Mouse (Mus musculus): ENCODE results near the gene Asb15. TPM values are rescaled to one million over a fixed set of nuclear protein-coding genes. Genes with fewer than 3 reads are reported as not detected.

Gene Asb15
- polyA plus RNA-seq, 1 experiment from 2014 or later, result not detected

DNA sequence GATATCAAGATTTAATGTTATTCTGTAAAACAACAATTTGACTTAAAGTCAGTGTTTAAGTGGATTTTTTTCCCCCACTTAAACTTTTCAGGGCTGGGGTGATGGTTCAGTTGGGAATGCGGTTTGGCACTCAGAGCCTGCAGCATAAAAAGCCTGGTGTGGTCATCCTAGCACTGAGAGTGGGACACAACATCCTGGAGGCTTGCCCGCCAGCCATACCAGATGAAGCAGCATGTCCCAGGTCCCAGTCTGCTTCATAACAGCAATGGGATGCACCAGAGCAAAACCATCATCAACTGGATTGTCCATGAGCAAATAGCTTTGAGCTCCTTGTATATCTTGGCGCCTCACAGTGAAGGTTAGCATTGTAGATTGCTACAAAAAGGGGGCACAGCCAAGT, 80.7 kb downstream of the Asb15 start:
- 97% methylated on average over 3 of the region's 3 CpGs for WGBS
- Histone ChIP-seq H3K9ac (ENCODE audit: low read depth, low read length) (no peak overlapping the region), H3K9me3 (replicated peaks; ENCODE audit: control insufficient read depth, low read length, poor library complexity, severe bottlenecking) (no peaks in the 10 kb centered on the region), H3K36me3 (ENCODE audit: control insufficient read depth, insufficient read depth, low read length) (no peaks in the 10 kb centered on the region), H3K4me2 (ENCODE audit: low read length) (no peak overlapping the region), H3K27ac (ENCODE audit: low read length) (no peak overlapping the region), H3K4me1 (ENCODE audit: control insufficient read depth, insufficient read depth, low read length) (no peaks in the 10 kb centered on the region), H3K4me3 (ENCODE audit: low read depth, low read length) (no peak overlapping the region), H3K27me3 (ENCODE audit: control insufficient read depth, insufficient read depth, low read depth, low read length) (no peaks in the 10 kb centered on the region)
- ATAC-seq, result no peak

DNA sequence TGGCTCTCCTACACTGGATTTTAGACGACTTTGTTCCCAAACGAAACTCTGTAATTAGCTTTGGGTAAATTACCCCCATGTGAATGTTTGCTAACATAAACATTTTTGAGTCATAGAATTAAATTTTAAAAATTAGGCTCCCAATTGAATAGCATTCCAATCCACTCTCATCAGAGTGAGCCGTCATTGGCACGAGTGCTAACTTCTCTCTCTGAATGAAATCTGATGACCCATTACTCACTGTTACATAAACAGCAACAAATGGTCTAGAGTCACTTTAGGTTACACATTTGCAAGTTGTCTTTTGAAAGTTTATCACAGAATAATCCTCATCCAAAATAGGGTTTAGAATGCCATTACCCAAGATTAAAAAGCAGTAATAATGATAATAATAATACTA, 81.6 kb downstream of the Asb15 start:
- ATAC-seq, result no peak
- peaks cover 2% of the 10 kb centered on the region; the same call in 1 of the 2 replicates for H3K36me3 ChIP-seq (ENCODE audit: control insufficient read depth, insufficient read depth, low read length)
- H3K27me3 ChIP-seq (ENCODE audit: control insufficient read depth, insufficient read depth, low read depth, low read length), result no peaks in the 10 kb centered on the region
- no peak overlapping the region for H3K4me2 ChIP-seq (ENCODE audit: low read length)
- 87% methylated on average over 4 of the region's 4 CpGs for WGBS
- H3K9ac ChIP-seq (ENCODE audit: low read depth, low read length), result no peak overlapping the region
- H3K9me3 ChIP-seq (replicated peaks; ENCODE audit: control insufficient read depth, low read length, poor library complexity, severe bottlenecking), result no peaks in the 10 kb centered on the region
- no peaks in the 10 kb centered on the region for H3K4me1 ChIP-seq (ENCODE audit: control insufficient read depth, insufficient read depth, low read length)
- no peak overlapping the region for H3K4me3 ChIP-seq (ENCODE audit: low read depth, low read length)
- H3K27ac ChIP-seq (ENCODE audit: low read length), result no peak overlapping the region

DNA sequence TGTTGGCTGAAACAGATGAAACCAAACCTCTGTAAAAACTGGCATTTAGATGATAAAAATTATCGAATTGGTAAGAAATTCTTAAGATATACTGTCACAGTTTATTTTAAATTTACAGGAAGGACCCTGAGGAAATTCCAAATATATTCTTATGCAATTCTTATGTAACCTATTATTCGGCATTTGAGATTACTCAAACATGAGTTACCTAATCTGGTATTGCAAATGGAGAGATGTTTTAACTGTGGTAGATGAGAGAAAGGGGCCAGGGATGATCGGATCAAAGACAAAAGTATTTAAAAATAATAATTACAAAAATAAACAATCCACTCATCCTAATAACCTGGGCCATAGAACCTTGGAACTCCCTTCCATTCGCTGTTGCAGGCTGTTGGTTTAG, 82.4 kb downstream of the Asb15 start:
- H3K9me3 ChIP-seq (replicated peaks; ENCODE audit: control insufficient read depth, low read length, poor library complexity, severe bottlenecking), result no peaks in the 10 kb centered on the region
- H3K27ac ChIP-seq (ENCODE audit: low read length), result no peak overlapping the region
- ATAC-seq, result no peak
- peaks cover 2% of the 10 kb centered on the region; the same call in 1 of the 2 replicates for H3K36me3 ChIP-seq (ENCODE audit: control insufficient read depth, insufficient read depth, low read length)
- H3K27me3 ChIP-seq (ENCODE audit: control insufficient read depth, insufficient read depth, low read depth, low read length), result no peaks in the 10 kb centered on the region
- no peaks in the 10 kb centered on the region for H3K4me1 ChIP-seq (ENCODE audit: control insufficient read depth, insufficient read depth, low read length)
- H3K4me3 ChIP-seq (ENCODE audit: low read depth, low read length), result no peak overlapping the region
- H3K9ac ChIP-seq (ENCODE audit: low read depth, low read length), result no peak overlapping the region
- H3K4me2 ChIP-seq (ENCODE audit: low read length), result no peak overlapping the region
- WGBS, result 92% methylated on average over 4 of the region's 4 CpGs

DNA sequence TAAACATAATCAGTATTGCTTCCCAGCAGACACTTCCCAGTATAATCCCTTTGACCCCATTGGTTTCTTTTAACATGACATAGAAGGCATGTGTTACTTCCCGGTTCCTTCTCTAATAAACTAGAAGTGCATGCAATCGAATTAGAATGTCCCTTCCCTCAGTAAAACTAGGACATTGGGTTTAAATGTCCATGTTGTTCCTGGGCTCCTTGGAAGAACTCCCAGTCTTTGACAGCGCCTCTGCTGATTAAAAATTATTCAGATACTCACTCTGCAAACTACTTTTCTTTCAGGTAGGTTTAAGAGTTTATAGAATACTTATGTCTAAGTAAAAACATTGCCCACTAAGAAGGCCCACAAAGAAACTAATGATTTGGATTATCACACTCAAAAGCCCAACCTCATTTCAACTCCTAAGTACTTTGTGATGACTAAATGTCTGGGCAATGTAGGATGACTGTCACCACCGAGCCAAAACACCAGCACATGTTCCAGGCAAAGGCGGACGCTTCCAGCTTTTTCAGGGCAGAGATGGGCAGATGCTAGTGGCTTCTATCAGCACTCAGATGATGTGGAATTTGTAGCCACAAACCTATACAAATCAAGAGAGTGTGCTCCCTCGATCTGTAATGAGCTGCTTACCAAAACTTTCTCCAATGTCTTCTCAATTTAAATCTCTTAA, 84.3 kb downstream of the Asb15 start:
- H3K4me3 ChIP-seq (ENCODE audit: low read depth, low read length), result no peak overlapping the region
- no peak overlapping the region for H3K27ac ChIP-seq (ENCODE audit: low read length)
- H3K4me2 ChIP-seq (ENCODE audit: low read length), result no peak overlapping the region
- H3K9me3 ChIP-seq (replicated peaks; ENCODE audit: control insufficient read depth, low read length, poor library complexity, severe bottlenecking), result no peaks in the 10 kb centered on the region
- no peaks in the 10 kb centered on the region for H3K4me1 ChIP-seq (ENCODE audit: control insufficient read depth, insufficient read depth, low read length)
- H3K27me3 ChIP-seq (ENCODE audit: control insufficient read depth, insufficient read depth, low read depth, low read length), result no peaks in the 10 kb centered on the region
- H3K9ac ChIP-seq (ENCODE audit: low read depth, low read length), result no peak overlapping the region
- peaks cover 5% of the 10 kb centered on the region for H3K36me3 ChIP-seq (ENCODE audit: control insufficient read depth, insufficient read depth, low read length)
- no peak for ATAC-seq
- WGBS, result 93% methylated on average over 7 of the region's 7 CpGs

DNA sequence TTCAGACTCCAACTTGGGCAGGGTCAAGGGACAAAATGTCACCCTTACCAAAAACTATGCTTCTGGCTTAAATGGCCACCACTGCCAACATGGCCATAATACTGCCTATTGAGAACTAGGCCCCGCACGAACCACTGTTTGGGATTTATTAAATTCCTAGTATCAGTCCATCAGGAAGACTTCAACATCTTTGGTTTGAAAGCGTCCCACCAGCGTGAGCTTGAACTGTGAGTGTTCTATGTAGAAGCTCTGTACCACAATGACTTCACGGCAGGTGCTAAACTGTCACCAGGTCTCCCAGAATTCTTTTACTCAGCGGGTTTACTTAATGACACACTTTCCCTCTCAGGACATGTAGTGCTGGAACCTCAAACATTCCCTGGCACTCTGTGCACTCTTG, 85.4 kb downstream of the Asb15 start:
- Histone ChIP-seq H3K4me3 (ENCODE audit: low read depth, low read length) (no peak overlapping the region), H3K4me1 (ENCODE audit: control insufficient read depth, insufficient read depth, low read length) (no peaks in the 10 kb centered on the region), H3K36me3 (ENCODE audit: control insufficient read depth, insufficient read depth, low read length) (peaks cover 12% of the 10 kb centered on the region), H3K9me3 (replicated peaks; ENCODE audit: control insufficient read depth, low read length, poor library complexity, severe bottlenecking) (no peaks in the 10 kb centered on the region), H3K27ac (ENCODE audit: low read length) (no peak overlapping the region), H3K9ac (ENCODE audit: low read depth, low read length) (no peak overlapping the region), H3K4me2 (ENCODE audit: low read length) (no peak overlapping the region), H3K27me3 (ENCODE audit: control insufficient read depth, insufficient read depth, low read depth, low read length) (no peaks in the 10 kb centered on the region)
- WGBS, result 88% methylated on average over 6 of the region's 6 CpGs
- ATAC-seq, result no peak

DNA sequence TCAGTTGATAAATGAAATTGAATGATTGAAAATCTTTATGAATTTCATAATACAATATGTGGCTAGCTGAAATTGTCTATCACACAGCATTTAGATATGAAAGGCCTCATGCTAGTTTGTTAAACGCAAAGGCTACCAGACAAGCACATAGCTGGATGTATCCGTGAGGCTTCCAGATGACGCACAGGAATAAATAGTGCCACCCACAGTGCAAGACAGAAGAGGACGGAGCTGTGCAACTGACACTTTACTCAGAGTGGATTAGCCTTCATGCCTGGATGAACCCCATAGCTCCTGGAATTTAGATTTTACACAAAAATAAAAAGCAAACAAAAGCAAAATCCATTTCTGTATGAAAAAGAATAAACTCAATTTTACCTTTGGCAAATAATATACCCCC, 86.0 kb downstream of the Asb15 start:
- Histone ChIP-seq H3K36me3 (ENCODE audit: control insufficient read depth, insufficient read depth, low read length) (peaks cover 12% of the 10 kb centered on the region), H3K4me2 (ENCODE audit: low read length) (no peak overlapping the region), H3K27ac (ENCODE audit: low read length) (no peak overlapping the region), H3K9me3 (replicated peaks; ENCODE audit: control insufficient read depth, low read length, poor library complexity, severe bottlenecking) (no peaks in the 10 kb centered on the region), H3K4me1 (ENCODE audit: control insufficient read depth, insufficient read depth, low read length) (no peaks in the 10 kb centered on the region), H3K4me3 (ENCODE audit: low read depth, low read length) (no peak overlapping the region), H3K9ac (ENCODE audit: low read depth, low read length) (no peak overlapping the region), H3K27me3 (ENCODE audit: control insufficient read depth, insufficient read depth, low read depth, low read length) (no peaks in the 10 kb centered on the region)
- no peak for ATAC-seq
- 38% methylated on average over 4 of the region's 4 CpGs for WGBS

DNA sequence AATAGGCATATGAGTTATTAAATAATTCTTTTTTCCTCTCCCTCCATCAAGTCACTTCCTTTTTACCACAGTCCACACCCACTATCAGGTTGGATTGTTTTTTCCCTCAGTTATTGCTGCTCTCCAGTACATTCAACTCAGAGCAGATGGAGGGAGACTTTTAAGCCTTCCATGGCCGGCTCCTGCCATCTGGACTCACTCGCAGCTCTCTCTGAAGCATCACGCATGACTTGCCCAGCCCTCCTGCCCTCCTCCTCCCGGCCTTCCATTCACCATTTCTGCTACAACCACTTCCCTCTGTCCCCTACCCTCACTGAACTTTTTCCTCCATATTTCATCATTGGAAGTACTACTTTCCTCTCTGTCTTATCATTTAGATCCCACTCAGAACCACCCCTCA, 88.8 kb downstream of the Asb15 start:
- H3K9me3 ChIP-seq (replicated peaks; ENCODE audit: control insufficient read depth, low read length, poor library complexity, severe bottlenecking), result no peaks in the 10 kb centered on the region
- no peaks in the 10 kb centered on the region for H3K27me3 ChIP-seq (ENCODE audit: control insufficient read depth, insufficient read depth, low read depth, low read length)
- ATAC-seq, result no peak
- no peak overlapping the region for H3K27ac ChIP-seq (ENCODE audit: low read length)
- 75% methylated on average over 4 of the region's 4 CpGs for WGBS
- no peak overlapping the region for H3K9ac ChIP-seq (ENCODE audit: low read depth, low read length)
- H3K4me3 ChIP-seq (ENCODE audit: low read depth, low read length), result no peak overlapping the region
- no peak overlapping the region for H3K4me2 ChIP-seq (ENCODE audit: low read length)
- peaks cover 15% of the 10 kb centered on the region for H3K36me3 ChIP-seq (ENCODE audit: control insufficient read depth, insufficient read depth, low read length)
- no peaks in the 10 kb centered on the region for H3K4me1 ChIP-seq (ENCODE audit: control insufficient read depth, insufficient read depth, low read length)

DNA sequence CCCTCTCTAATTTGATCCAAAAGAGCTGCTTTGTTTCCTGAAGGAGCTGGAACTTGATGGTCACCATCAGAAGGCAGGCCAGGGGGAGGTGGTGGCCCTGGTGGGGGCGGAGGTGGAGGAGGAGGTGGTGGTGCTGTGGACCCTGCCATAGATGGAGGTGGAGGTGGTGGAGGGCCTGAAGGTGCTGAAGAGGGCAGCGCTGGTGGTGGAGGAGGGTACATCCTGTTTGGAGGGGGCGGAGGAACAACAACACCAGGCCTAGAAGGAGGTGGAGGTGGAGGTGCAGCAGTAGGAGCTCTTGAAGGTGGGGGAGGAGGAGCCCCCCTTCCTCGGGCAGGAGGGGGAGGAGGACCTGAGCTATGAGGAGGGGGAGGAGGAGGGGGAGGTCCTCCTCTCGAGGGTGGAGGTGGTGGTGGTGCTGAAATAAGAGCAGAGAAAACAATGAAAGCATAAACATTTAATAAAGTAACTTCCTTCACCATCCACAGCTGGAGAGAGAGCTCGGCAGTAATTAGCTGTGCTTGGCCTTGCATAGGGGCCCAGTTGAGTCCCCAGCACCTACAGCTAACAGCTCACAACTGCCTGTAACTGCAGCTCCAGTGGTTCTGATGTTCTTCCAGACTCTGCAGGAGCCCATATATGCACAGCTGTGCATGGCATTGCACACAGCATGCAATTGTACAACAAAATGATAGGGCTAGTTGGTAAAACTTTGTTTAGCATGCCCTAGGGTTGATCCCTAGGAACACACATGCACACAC, 91.5 kb downstream of the Asb15 start:
- WGBS, result 75% methylated on average over 6 of the region's 6 CpGs
- peak; percentile 68 for ATAC-seq

DNA sequence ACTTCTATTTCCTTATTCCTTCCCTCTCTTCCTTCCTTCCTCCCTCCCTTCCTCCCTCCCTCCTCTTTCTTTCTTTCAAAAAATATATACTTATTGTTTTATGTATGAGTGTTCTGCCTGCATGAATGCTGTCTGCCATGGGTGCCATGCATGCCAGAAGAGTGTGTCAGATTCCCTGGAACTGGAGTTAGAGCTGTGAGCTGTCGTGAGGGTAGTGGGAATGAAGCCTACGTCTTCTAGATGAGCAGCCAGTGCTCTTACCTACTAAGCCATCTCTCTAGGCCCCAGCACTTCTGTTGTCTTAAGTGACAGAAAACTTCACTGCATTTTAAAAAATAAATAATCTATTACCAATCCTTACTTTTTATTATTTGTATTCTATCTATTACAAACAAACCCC, 93.0 kb downstream of the Asb15 start:
- H3K27me3 ChIP-seq (ENCODE audit: control insufficient read depth, insufficient read depth, low read depth, low read length), result no peaks in the 10 kb centered on the region
- peaks cover 24% of the 10 kb centered on the region for H3K36me3 ChIP-seq (ENCODE audit: control insufficient read depth, insufficient read depth, low read length)
- H3K9ac ChIP-seq (ENCODE audit: low read depth, low read length), result no peak overlapping the region
- no peaks in the 10 kb centered on the region for H3K9me3 ChIP-seq (replicated peaks; ENCODE audit: control insufficient read depth, low read length, poor library complexity, severe bottlenecking)
- ATAC-seq, result no peak
- H3K4me1 ChIP-seq (ENCODE audit: control insufficient read depth, insufficient read depth, low read length), result no peaks in the 10 kb centered on the region
- 83% methylated on average over 2 of the region's 2 CpGs for WGBS
- no peak overlapping the region for H3K27ac ChIP-seq (ENCODE audit: low read length)
- H3K4me2 ChIP-seq (ENCODE audit: low read length), result no peak overlapping the region
- H3K4me3 ChIP-seq (ENCODE audit: low read depth, low read length), result no peak overlapping the region

More for the DNA sequence above, 91.5 kb downstream of the Asb15 start:
- H3K9ac ChIP-seq (ENCODE audit: low read depth, low read length), result no peak overlapping the region
- no peaks in the 10 kb centered on the region for H3K4me1 ChIP-seq (ENCODE audit: control insufficient read depth, insufficient read depth, low read length)
- H3K4me3 ChIP-seq (ENCODE audit: low read depth, low read length), result no peak overlapping the region
- H3K36me3 ChIP-seq (ENCODE audit: control insufficient read depth, insufficient read depth, low read length), result peaks cover 19% of the 10 kb centered on the region
- H3K9me3 ChIP-seq (replicated peaks; ENCODE audit: control insufficient read depth, low read length, poor library complexity, severe bottlenecking), result no peaks in the 10 kb centered on the region
- no peak overlapping the region for H3K27ac ChIP-seq (ENCODE audit: low read length)
- no peaks in the 10 kb centered on the region for H3K27me3 ChIP-seq (ENCODE audit: control insufficient read depth, insufficient read depth, low read depth, low read length)
- H3K4me2 ChIP-seq (ENCODE audit: low read length), result no peak overlapping the region

All from midbrain, embryonic 16.5 days (tissue).